In genomic region chr1:151689032-151689431, GRCm38 (mm10) we compare ENCODE assay signal across 15 mouse cellular contexts.
A peak's percentile ranks its signal among the peaks of the same experiment; 100 is the strongest.
DNase-seq lines count a peak whose midpoint lies in the region; ATAC-seq and TF ChIP-seq lines count a peak whose summit lies in the region.
"Had no signal": no experiment of that assay in that cellular context is flagged by ENCODE, and none has a peak within 500 bp of the region (broad histone marks: within the 10 kb centered on the region; RNA-seq: fewer than 3 reads in every experiment).

No protein-coding gene starts in this region.

- peak; percentile 84 for DNase-seq in adrenal gland, adult 2 months
- no peak for DNase-seq in adrenal gland, postnatal 4 days (ENCODE audit: low spot score in 2 of 2)
- peak; percentile 41 to 65 for DNase-seq in natural killer cell, adult 2 months (ENCODE audit: low spot score in 2 of 2)
- DNase-seq in heart, postnatal 25 days (ENCODE audit: low spot score) = no peak
- no peak for DNase-seq in midbrain, embryonic 14.5 days
- no peak for DNase-seq in c-Kit-positive CD71-positive TER-119-positive erythroid progenitor cells, embryonic 14.5 days (ENCODE audit: low spot score)
- DNase-seq: cerebellum, adult 2 months; forebrain, postnatal 0 days; lung, adult 2 months had no signal

- no peaks in the 10 kb centered on the region for H3K9me3 ChIP-seq in midbrain, embryonic 14.5 days (ENCODE audit: control insufficient read depth, low read length)
- H3K9me3 ChIP-seq: limb, embryonic 12.5 days had no signal

- H3K27ac ChIP-seq in embryonic fibroblast, embryonic 13.5 days (ENCODE audit: insufficient read depth, low read length) = peak overlapping the region; percentile 21; the same call in 1 of the 2 replicates
- no peak overlapping the region for H3K27ac ChIP-seq in midbrain, embryonic 14.5 days (replicated peaks; ENCODE audit: low read depth, low read length)
- H3K27ac ChIP-seq: kidney, postnatal 0 days; limb, embryonic 12.5 days had no signal

- intact Hi-C loops in heart, postnatal 25 days (cut with DNase I) = no loop called here

- peaks cover 53% of the 10 kb centered on the region for H3K4me1 ChIP-seq in embryonic fibroblast, embryonic 13.5 days (ENCODE audit: control insufficient read depth, insufficient read depth, low read length)
- H3K4me1 ChIP-seq in midbrain, embryonic 14.5 days (ENCODE audit: control insufficient read depth, insufficient read depth, low read length) = peaks cover 7% of the 10 kb centered on the region; the same call in 1 of the 2 replicates

- no peak for TF ChIP-seq POLR2A in embryonic fibroblast, embryonic 13.5 days (IDR thresholded peaks at IDR 0.05; ENCODE audit: low read depth, low read length)

- WGBS in midbrain, embryonic 14.5 days = 78% methylated on average over 5 of the region's 5 CpGs

- H3K36me3 ChIP-seq in midbrain, embryonic 14.5 days (ENCODE audit: control insufficient read depth, insufficient read depth, low read length) = no peaks in the 10 kb centered on the region
- H3K36me3 ChIP-seq: limb, embryonic 12.5 days had no signal

- H3K4me3 ChIP-seq in embryonic fibroblast, embryonic 13.5 days (ENCODE audit: insufficient read depth, low read length) = no peak overlapping the region
- H3K4me3 ChIP-seq in midbrain, embryonic 14.5 days (replicated peaks; ENCODE audit: low read depth, low read length) = no peak overlapping the region
- H3K4me3 ChIP-seq: erythroblast, embryonic 14.5 days; limb, embryonic 12.5 days had no signal

- no peak overlapping the region for H3K9ac ChIP-seq in midbrain, embryonic 14.5 days (replicated peaks; ENCODE audit: low read length)
- H3K9ac ChIP-seq: forebrain, postnatal 0 days; limb, embryonic 12.5 days had no signal

- no peak overlapping the region for H3K4me2 ChIP-seq in midbrain, embryonic 14.5 days (ENCODE audit: low read length)
- H3K4me2 ChIP-seq: limb, embryonic 12.5 days had no signal

- no peaks in the 10 kb centered on the region for H3K27me3 ChIP-seq in midbrain, embryonic 14.5 days (ENCODE audit: control insufficient read depth, insufficient read depth, low read length)
- H3K27me3 ChIP-seq: limb, embryonic 12.5 days had no signal

- ATAC-seq in CD4-positive, CD25-positive, alpha-beta regulatory T cell, adult 4 months = peak; percentile 18
- no peak for ATAC-seq in midbrain, embryonic 14.5 days (ENCODE audit: low FRiP score, low TSS enrichment)
- ATAC-seq: forebrain, postnatal 0 days; hindbrain, embryonic 16.5 days had no signal

- TF ChIP-seq CTCF in embryonic fibroblast, embryonic 13.5 days (IDR thresholded peaks at IDR 0.05; ENCODE audit: borderline replicate concordance, insufficient read depth, low read length) = no peak

Comparison
In these comparisons a context has a peak if more than half of its experiments do, and no peak if none do; other contexts are left out.
1. DNase-seq: peak in adrenal gland, adult 2 months (single experiment) and natural killer cell, adult 2 months (2 of 2); none in adrenal gland, postnatal 4 days (0 of 2), heart, postnatal 25 days (single experiment), midbrain, embryonic 14.5 days (single experiment) and c-Kit-positive CD71-positive TER-119-positive erythroid progenitor cells, embryonic 14.5 days (single experiment).